Mouse (Mus musculus): Measurements from ENCODE around the gene Ythdf2.

The Ythdf2 gene

GRCm38 (mm10) chr4:132154877-132155670 lies 57.0 kb downstream of the Ythdf2 start:
- DNase-seq (ENCODE audit: extremely low read depth, low read depth, low spot score) = no peak

- no peak for DNase-seq (ENCODE audit: extremely low read depth, low read depth, low spot score)
Observed at GRCm38 (mm10) chr4:132151673-132152072, 60.4 kb downstream of the Ythdf2 start.

- DNase-seq (ENCODE audit: extremely low read depth, low read depth, low spot score) = no peak
Observed at GRCm38 (mm10) chr4:132146201-132146600, 65.9 kb downstream of the Ythdf2 start.

GRCm38 (mm10) chr4:132145092-132145491 lies 67.0 kb downstream of the Ythdf2 start:
- no peak for DNase-seq (ENCODE audit: extremely low read depth, low read depth, low spot score)

- no peak for DNase-seq (ENCODE audit: extremely low read depth, low read depth, low spot score)
Observed at GRCm38 (mm10) chr4:132144080-132144841, 67.8 kb downstream of the Ythdf2 start, which contains the start of gene Oprd1. Oprd1 (minus strand) TSS chr4:132144486.

- DNase-seq (ENCODE audit: extremely low read depth, low read depth, low spot score) = no peak
Observed at GRCm38 (mm10) chr4:132138640-132139039, 73.5 kb downstream of the Ythdf2 start.

- no peak for DNase-seq (ENCODE audit: extremely low read depth, low read depth, low spot score)
Observed at GRCm38 (mm10) chr4:132137013-132137412, 75.1 kb downstream of the Ythdf2 start.
